Mouse (Mus musculus) hindbrain, postnatal 0 days (tissue): Measurements from ENCODE around the gene Nsun6. TPM values are rescaled to one million over a fixed set of nuclear protein-coding genes. Genes with fewer than 3 reads are reported as not detected.

Source experiments
- ATAC-seq: fragments of 200-750 bp; cut with Nextera tagmentation; 2 replicates; pipeline ENCODE4 v1.8.0; 2017; ENCODE audit warnings: mild to moderate bottlenecking, moderate TSS enrichment, moderate library complexity
- DNase-seq: peaks from one replicate; pipeline ENCODE4 v3.0.0-alpha.2; 2015; ENCODE audit warnings: low spot score
- H3K27ac ChIP-seq: fragments of 300-500 bp; sonication (generic); 2 replicates; pipeline ENCODE4 v1.5.1; 2014; ENCODE audit warnings: mild to moderate bottlenecking
- H3K27me3 ChIP-seq: fragments of 300-500 bp; sonication (generic); 2 replicates; pipeline ENCODE4 v1.6.1; 2014; ENCODE audit warnings: low read length, mixed read lengths; ENCODE audit not compliant: insufficient read depth
- H3K36me3 ChIP-seq: fragments of 300-500 bp; sonication (generic); 2 replicates; pipeline ENCODE4 v1.6.1; 2014; ENCODE audit warnings: low read length, mixed read lengths; ENCODE audit not compliant: insufficient read depth
- H3K4me1 ChIP-seq: fragments of 300-500 bp; sonication (generic); 2 replicates; pipeline ENCODE4 v1.6.1; 2014; ENCODE audit warnings: antibody characterized with exemption, low read length, mixed read lengths; ENCODE audit not compliant: insufficient read depth
- H3K4me2 ChIP-seq: fragments of 300-500 bp; sonication (generic); 2 replicates; pipeline ENCODE4 v1.6.1; 2014; ENCODE audit warnings: low read depth, mild to moderate bottlenecking, low read length, moderate library complexity, mixed read lengths
- H3K4me3 ChIP-seq: fragments of 300-500 bp; sonication (generic); 2 replicates; pipeline ENCODE4 v1.5.1; 2014; ENCODE audit warnings: low read length
- H3K9ac ChIP-seq: fragments of 300-500 bp; sonication (generic); replicated peaks from 2 replicates; pipeline ENCODE4 v1.6.1; 2014; ENCODE audit warnings: mild to moderate bottlenecking, low read length, moderate library complexity, mixed read lengths
- H3K9me3 ChIP-seq: fragments of 300-500 bp; sonication (generic); 2 replicates; pipeline ENCODE4 v1.6.1; 2016; ENCODE audit warnings: low read length, mixed read lengths
- CTCF ChIP-seq: IDR thresholded peaks from 2 replicates; pipeline ENCODE4 v1.5.1; 2016; ENCODE audit warnings: antibody characterized with exemption, control low read depth, low read depth
- WGBS: fragments of 180-500 bp; shearing (Covaris S2); extraction: QIAGEN DNeasy Blood & Tissue Kit; methylation state at CpG from one replicate; pipeline ENCODE4 v1.1.7; 2014; 5-methylcytosine and 5-hydroxymethylcytosine counted together
- polyA plus RNA-seq: library from polyadenylated mRNA; unstranded; fragments of >200 nt; fragmentation: Nextera tagmentation; extraction: Ambion mirVana; gene quantifications from 2 replicates; pipeline ENCODE4 v1.2.1, GENCODE M21; 2015
- total RNA-seq: library from RNA; depleted of rRNA; stranded (reverse); fragments of >200 nt; gene quantifications from 2 replicates; pipeline ENCODE4 v1.2.3, GENCODE M21; 2014

The Nsun6 gene
- total and polyA plus RNA-seq, 2 experiments from 2014 or later: 5.8 to 16.6 TPM

DNA sequence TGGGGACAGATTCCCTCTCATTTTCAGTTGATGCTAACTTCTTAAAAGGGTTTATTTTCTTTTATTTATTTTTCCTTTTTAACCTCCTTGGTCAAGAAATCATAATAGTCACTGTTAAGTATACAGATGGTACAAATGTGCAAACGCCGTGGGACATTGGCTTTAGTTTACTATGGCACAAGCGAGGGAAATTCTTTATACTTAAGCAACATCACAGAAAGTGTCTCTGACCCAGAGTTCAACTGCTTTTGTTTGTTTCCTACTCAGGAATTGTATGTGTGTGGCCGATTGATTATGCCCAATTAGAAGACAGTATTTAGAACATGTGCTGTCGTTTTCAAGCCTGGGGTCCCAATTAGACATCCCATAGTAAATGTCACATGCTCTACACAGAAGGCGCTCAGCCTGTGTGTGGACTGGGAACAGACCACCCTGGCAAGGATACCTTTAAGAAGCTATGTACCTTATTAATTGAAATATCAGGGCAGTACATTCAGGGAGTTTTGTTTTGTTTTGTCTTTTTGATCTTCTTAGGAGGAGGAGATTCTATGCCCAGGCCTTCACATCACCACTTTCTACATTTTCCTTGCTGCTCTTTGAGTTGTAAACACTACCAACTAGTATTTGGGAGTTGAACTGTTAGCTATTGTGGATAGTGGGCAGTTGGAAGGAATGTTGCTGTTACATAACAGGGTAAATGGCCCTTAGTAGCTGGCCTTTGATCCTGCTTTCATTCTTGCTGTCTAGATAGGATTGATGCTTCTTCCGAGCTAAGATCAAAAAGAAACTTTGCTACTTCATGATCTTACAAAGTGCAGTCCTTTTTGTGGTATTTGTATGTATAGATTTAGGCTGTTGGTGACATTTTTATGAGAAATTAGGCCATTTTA, 9.8 kb upstream of the Nsun6 start:
- Histone ChIP-seq H3K27ac (no peak overlapping the region), H3K4me2 (no peak overlapping the region), H3K36me3 (0 out of 2 replicates have a peak, but pooled peaks cover 6% of the 10 kb centered on the region), H3K4me3 (no peak overlapping the region), H3K4me1 (peaks cover 16% of the 10 kb centered on the region; the same call in 1 of the 2 replicates), H3K9ac (no peak overlapping the region), H3K9me3 (no peaks in the 10 kb centered on the region), H3K27me3 (no peaks in the 10 kb centered on the region)
- no peak for TF ChIP-seq CTCF
- 64% methylated on average over 7 of the region's 7 CpGs for WGBS
- DNase-seq: no peak
- no peak for ATAC-seq

DNA sequence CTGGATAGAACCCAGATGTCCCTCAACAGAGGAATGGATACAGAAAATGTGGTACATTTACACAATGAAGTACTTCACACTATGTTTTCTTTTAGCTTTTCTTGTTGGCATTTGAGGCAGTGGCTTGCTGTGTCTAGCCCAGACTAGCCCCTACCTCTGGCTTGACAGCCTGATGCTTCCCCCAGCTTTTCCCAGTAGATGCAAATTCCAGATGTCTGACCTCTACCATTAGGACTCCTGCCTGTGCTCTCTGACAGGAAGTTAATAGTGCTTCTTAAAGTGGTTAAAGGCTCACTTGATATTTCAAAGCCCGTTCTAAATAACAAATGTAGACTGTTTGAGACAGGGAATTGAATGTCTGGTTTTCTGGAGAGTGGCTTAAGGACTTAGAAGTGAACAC, 8.9 kb upstream of the Nsun6 start:
- H3K4me2 ChIP-seq: no peak overlapping the region
- TF ChIP-seq CTCF: no peak
- no peak for DNase-seq
- peaks cover 16% of the 10 kb centered on the region; the same call in 1 of the 2 replicates for H3K4me1 ChIP-seq
- H3K4me3 ChIP-seq: no peak overlapping the region
- WGBS: 92% methylated on average over 1 of the region's 1 CpGs
- no peak overlapping the region for H3K27ac ChIP-seq
- H3K9ac ChIP-seq: no peak overlapping the region
- no peak for ATAC-seq
- no peaks in the 10 kb centered on the region for H3K27me3 ChIP-seq
- 0 out of 2 replicates have a peak, but pooled peaks cover 6% of the 10 kb centered on the region for H3K36me3 ChIP-seq
- no peaks in the 10 kb centered on the region for H3K9me3 ChIP-seq

DNA sequence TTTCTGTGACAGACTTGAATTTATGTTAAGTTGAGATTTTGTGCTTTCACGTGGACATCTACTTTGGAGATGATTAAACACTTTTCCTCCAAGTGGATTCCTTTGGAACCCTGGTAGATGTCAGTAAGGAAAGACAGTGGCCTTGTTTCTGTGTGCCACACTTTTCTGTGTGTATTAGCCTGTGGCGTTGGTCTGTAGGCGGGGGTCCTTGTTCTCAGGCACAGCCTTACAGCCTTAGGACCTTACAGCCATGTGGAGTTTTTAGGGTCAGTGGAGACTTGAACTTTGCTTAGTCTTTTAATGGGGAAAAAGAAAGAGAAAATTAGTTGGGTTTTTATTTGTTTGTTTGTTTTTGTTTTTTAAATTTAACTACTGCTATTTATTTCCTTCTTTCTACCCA, 6.0 kb upstream of the Nsun6 start:
- WGBS: 86% methylated on average over 3 of the region's 3 CpGs
- no peak for DNase-seq
- H3K27ac ChIP-seq: no peak overlapping the region
- TF ChIP-seq CTCF: no peak
- H3K27me3 ChIP-seq: no peaks in the 10 kb centered on the region
- H3K9me3 ChIP-seq: no peaks in the 10 kb centered on the region
- no peak for ATAC-seq
- no peak overlapping the region for H3K4me2 ChIP-seq
- no peak overlapping the region for H3K4me3 ChIP-seq
- H3K36me3 ChIP-seq: no peaks in the 10 kb centered on the region
- no peak overlapping the region for H3K9ac ChIP-seq
- peaks cover 27% of the 10 kb centered on the region for H3K4me1 ChIP-seq

DNA sequence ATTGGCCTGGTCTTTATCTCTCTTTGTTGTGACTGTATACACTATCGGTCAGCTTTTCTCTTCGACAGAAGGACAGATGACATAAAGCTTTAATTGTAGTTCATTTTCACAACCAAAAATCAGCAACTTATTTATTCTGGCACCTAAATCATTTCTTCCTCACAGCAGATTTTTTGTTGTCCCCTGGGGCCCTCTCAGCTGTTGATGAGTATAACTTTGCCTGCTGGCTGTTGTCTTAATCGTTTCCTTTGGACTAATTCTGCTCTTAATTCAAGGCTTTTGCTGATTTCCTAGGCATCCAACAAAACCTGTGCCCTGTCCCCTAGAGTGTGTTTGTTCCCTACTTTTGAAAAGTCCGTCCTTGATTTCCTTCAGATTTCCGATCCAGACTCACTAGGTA, 3.4 kb upstream of the Nsun6 start:
- Histone ChIP-seq H3K27me3 (no peaks in the 10 kb centered on the region), H3K4me2 (no peak overlapping the region), H3K27ac (no peak overlapping the region), H3K4me3 (no peak overlapping the region), H3K9ac (no peak overlapping the region), H3K36me3 (no peaks in the 10 kb centered on the region), H3K4me1 (peaks cover 11% of the 10 kb centered on the region; the same call in 1 of the 2 replicates), H3K9me3 (no peaks in the 10 kb centered on the region)
- TF ChIP-seq CTCF: no peak
- ATAC-seq (no peak), DNase-seq (no peak)
- WGBS: 77% methylated on average over 5 of the region's 5 CpGs

DNA sequence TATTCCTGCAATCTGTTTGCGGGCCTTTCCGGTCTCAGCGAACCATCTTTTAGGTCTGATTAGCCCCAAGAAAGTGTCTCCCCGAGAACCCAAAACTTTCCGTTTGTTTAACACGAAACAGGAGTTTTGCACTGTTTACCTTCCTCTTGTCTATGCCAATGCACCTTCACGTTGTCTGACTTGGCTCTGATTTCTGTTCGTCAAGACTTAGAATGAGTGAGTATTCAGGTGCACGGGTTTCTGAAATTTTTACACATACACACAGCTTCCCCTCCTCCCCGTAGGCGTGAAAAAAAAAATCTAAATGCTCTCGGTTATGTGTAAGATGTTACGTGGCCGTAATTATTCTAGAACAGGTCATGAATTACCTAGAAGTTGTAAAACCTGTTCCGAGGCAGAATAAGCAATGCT, 877 bp upstream of the Nsun6 start:
- Histone ChIP-seq H3K27ac (peak overlapping the region; percentile 93), H3K9ac (peak overlapping the region; percentile 92), H3K4me3 (peak overlapping the region; percentile 97), H3K9me3 (no peaks in the 10 kb centered on the region), H3K4me2 (peak overlapping the region; percentile 64), H3K4me1 (peaks cover 11% of the 10 kb centered on the region; the same call in 1 of the 2 replicates), H3K27me3 (no peaks in the 10 kb centered on the region), H3K36me3 (no peaks in the 10 kb centered on the region)
- TF ChIP-seq CTCF: no peak
- ATAC-seq: no peak
- peak; percentile 41 for DNase-seq
- under 1% methylated on average over 15 of the region's 15 CpGs for WGBS

DNA sequence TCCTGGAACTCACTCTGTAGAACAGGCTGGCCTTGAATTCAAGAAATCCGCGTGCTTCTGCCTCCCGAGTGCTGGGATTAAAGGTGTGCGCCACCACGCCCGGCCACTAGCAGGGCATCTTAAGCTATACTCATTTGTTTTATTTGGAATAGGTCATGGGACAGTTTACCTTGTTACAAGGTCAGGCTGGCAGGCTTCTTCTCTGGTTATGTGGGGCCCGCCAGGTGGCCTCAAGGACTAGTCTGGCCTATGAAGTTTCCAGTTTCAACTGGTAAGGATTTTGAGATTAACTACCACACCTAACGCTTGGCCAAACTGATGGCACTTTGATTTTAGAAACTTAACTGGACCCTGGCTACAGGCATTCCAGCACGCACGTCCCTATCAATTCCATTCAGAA, 373 bp downstream of the Nsun6 start:
- no peak for ATAC-seq
- no peak for TF ChIP-seq CTCF

More for the DNA sequence above, 373 bp downstream of the Nsun6 start:
- Histone ChIP-seq H3K27ac (peak overlapping the region; percentile 88), H3K9ac (peak overlapping the region; percentile 92), H3K36me3 (no peaks in the 10 kb centered on the region), H3K9me3 (no peaks in the 10 kb centered on the region), H3K4me3 (peak overlapping the region; percentile 97), H3K27me3 (no peaks in the 10 kb centered on the region), H3K4me2 (peak overlapping the region; percentile 64), H3K4me1 (peaks cover 11% of the 10 kb centered on the region; the same call in 1 of the 2 replicates)
- 16% methylated on average over 10 of the region's 10 CpGs for WGBS
- DNase-seq: no peak
